Mouse (Mus musculus): ENCODE results near the gene Aprt. TPM values are rescaled to one million over a fixed set of nuclear protein-coding genes. Genes with fewer than 3 reads are reported as not detected.
A peak's percentile ranks its signal among the peaks of the same experiment; 100 is the strongest.

Gene Aprt
- polyA plus RNA-seq, 1 experiment from 2014 or later, result 223 TPM

GRCm38 (mm10) chr8:122547815-122548214, 28.9 kb downstream of the Aprt start:
- Histone ChIP-seq H3K9ac (replicated peaks) (peak overlapping the region; percentile 87), H3K27ac (ENCODE audit: low read depth) (peak overlapping the region; percentile 89), H3K4me3 (ENCODE audit: low read depth, low read length) (peak overlapping the region; percentile 91), H3K27me3 (ENCODE audit: insufficient read depth, low read length) (no peaks in the 10 kb centered on the region), H3K9me3 (ENCODE audit: low read length) (no peaks in the 10 kb centered on the region), H3K4me2 (ENCODE audit: low read depth, low read length) (peak overlapping the region; percentile 96), H3K4me1 (ENCODE audit: insufficient read depth) (peaks cover 51% of the 10 kb centered on the region), H3K36me3 (replicated peaks; ENCODE audit: insufficient read depth, low read length) (no peaks in the 10 kb centered on the region)
- 13% methylated on average over 5 of the region's 5 CpGs for WGBS (ENCODE audit: insufficient replicate concordance)
- TF ChIP-seq CTCF (IDR thresholded peaks at IDR 0.05; ENCODE audit: low read depth), result no peak
- TF ChIP-seq EP300 (IDR thresholded peaks at IDR 0.05; ENCODE audit: low read depth), result no peak; the same call in 1 of the 2 replicates
- ATAC-seq (peak; percentile 43), DNase-seq (peak; percentile 77)

- no peaks in the 10 kb centered on the region for H3K27me3 ChIP-seq (ENCODE audit: insufficient read depth, low read length)
- peak overlapping the region; percentile 96 for H3K4me2 ChIP-seq (ENCODE audit: low read depth, low read length)
- H3K36me3 ChIP-seq (replicated peaks; ENCODE audit: insufficient read depth, low read length), result 0 out of 2 replicates have a peak, but pooled peaks cover 4% of the 10 kb centered on the region
- H3K4me3 ChIP-seq (ENCODE audit: low read depth, low read length), result peak overlapping the region; percentile 91
- ATAC-seq (no peak), DNase-seq (peak; percentile 63)
- peaks cover 51% of the 10 kb centered on the region for H3K4me1 ChIP-seq (ENCODE audit: insufficient read depth)
- no peak for TF ChIP-seq EP300 (IDR thresholded peaks at IDR 0.05; ENCODE audit: low read depth)
- TF ChIP-seq CTCF (IDR thresholded peaks at IDR 0.05; ENCODE audit: low read depth), result no peak
- H3K9me3 ChIP-seq (ENCODE audit: low read length), result no peaks in the 10 kb centered on the region
- peak overlapping the region; percentile 87 for H3K9ac ChIP-seq (replicated peaks)
- WGBS (ENCODE audit: insufficient replicate concordance), result 51% methylated on average over 24 of the region's 24 CpGs
- peak overlapping the region; percentile 89 for H3K27ac ChIP-seq (ENCODE audit: low read depth)
Observed at GRCm38 (mm10) chr8:122546811-122547453, 29.8 kb downstream of the Aprt start.

DNA sequence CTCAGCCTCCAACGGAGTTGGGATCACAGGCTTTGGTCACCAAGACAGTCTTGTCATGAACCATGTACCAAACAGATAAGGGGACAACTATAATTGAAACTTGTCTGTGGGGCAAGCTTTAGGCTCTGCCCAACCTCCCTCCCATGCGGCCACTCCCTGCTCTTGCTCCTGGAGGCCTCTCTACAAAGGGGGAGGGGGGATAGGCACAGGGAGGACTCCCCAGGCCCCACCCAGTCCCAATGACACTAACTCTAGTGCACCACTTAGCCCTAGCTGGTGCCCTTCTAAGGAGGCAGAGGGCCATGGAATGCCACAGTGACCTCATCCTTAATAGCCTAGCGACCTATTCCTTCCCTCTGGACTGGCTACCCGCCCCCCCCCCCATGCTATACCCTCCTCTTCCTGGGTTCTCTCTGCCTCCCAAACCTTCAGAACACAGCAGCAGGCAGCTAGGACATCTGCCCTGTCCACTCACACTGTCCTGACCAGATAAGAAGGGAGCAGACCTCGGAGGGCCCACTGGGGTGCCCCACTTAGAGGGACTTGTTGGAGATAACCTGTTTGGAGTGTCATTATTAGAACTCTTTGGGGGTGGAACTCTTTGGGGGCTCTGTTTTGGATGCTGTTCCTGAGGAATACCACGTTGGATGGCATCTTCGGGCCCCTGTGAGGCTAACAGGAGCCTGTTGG, 30.5 kb downstream of the Aprt start:
- DNase-seq, result peak; percentile 63
- peak overlapping the region; percentile 91 for H3K4me3 ChIP-seq (ENCODE audit: low read depth, low read length)

GRCm38 (mm10) chr8:122544138-122544537, 32.6 kb downstream of the Aprt start:
- 0 out of 2 replicates have a peak, but pooled peaks cover 5% of the 10 kb centered on the region for H3K36me3 ChIP-seq (replicated peaks; ENCODE audit: insufficient read depth, low read length)
- WGBS (ENCODE audit: insufficient replicate concordance), result 79% methylated on average over 8 of the region's 8 CpGs
- no peaks in the 10 kb centered on the region for H3K9me3 ChIP-seq (ENCODE audit: low read length)
- peaks cover 44% of the 10 kb centered on the region for H3K4me1 ChIP-seq (ENCODE audit: insufficient read depth)
- DNase-seq (no peak), ATAC-seq (no peak)
- H3K4me3 ChIP-seq (ENCODE audit: low read depth, low read length), result no peak overlapping the region
- H3K4me2 ChIP-seq (ENCODE audit: low read depth, low read length), result no peak overlapping the region
- no peak overlapping the region; the same call in 1 of the 2 replicates for H3K9ac ChIP-seq (replicated peaks)
- TF ChIP-seq CTCF (IDR thresholded peaks at IDR 0.05; ENCODE audit: low read depth) (no peak), EP300 (IDR thresholded peaks at IDR 0.05; ENCODE audit: low read depth) (no peak)
- no peak overlapping the region for H3K27ac ChIP-seq (ENCODE audit: low read depth)
- no peaks in the 10 kb centered on the region for H3K27me3 ChIP-seq (ENCODE audit: insufficient read depth, low read length)

More for the DNA sequence above, 30.5 kb downstream of the Aprt start:
- Histone ChIP-seq H3K9me3 (ENCODE audit: low read length) (no peaks in the 10 kb centered on the region), H3K27ac (ENCODE audit: low read depth) (peak overlapping the region; percentile 89), H3K36me3 (replicated peaks; ENCODE audit: insufficient read depth, low read length) (0 out of 2 replicates have a peak, but pooled peaks cover 5% of the 10 kb centered on the region), H3K27me3 (ENCODE audit: insufficient read depth, low read length) (no peaks in the 10 kb centered on the region), H3K4me1 (ENCODE audit: insufficient read depth) (peaks cover 51% of the 10 kb centered on the region), H3K9ac (replicated peaks) (peak overlapping the region; percentile 87), H3K4me2 (ENCODE audit: low read depth, low read length) (peak overlapping the region; percentile 96)
- whole genome bisulfite sequencing (ENCODE audit: insufficient replicate concordance), result 54% methylated on average over 6 of the region's 7 CpGs
- TF ChIP-seq CTCF (IDR thresholded peaks at IDR 0.05; ENCODE audit: low read depth) (no peak), EP300 (IDR thresholded peaks at IDR 0.05; ENCODE audit: low read depth) (peak; percentile 33; the same call in 1 of the 2 replicates)
- ATAC-seq, result peak; percentile 75

DNA sequence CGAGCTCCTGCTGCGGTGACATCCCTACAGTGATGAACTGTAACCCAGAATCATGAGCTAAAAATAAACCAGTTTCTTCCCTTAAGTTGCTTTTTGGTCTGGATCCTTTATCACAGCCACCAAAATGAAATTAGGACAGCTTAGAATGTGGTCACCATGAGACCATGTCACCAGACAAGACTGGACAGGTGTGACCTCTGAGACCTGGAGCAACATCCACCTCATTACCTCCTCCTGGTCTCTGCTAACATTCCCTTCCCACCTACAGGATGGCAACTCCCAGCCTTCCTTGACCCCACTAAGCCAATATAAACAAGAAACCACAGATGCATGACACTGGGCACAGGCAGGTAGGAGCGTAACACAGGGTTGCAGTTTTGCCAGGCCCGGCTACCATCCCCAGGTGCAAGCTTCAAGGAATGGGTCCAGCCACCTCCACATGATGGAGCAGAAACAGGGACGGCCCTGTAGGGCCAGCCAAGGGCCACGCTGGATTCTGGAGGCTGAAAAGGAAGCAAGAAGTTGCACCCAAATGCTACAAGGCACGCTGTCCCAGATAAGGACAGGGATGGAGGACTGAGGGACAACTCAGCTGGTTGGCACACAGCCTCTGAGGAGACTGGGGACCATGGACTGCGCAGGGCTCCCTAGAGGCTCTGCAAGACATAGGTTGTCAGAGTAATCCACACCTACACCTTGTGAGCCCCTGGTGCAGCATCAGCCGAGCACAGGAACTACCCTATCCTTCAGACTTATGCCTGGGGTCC, 38.2 kb downstream of the Aprt start:
- H3K4me2 ChIP-seq (ENCODE audit: low read depth, low read length), result peak overlapping the region; percentile 74
- no peak for TF ChIP-seq EP300 (IDR thresholded peaks at IDR 0.05; ENCODE audit: low read depth)
- TF ChIP-seq CTCF (IDR thresholded peaks at IDR 0.05; ENCODE audit: low read depth), result no peak
- H3K36me3 ChIP-seq (replicated peaks; ENCODE audit: insufficient read depth, low read length), result 0 out of 2 replicates have a peak, but pooled peaks cover 5% of the 10 kb centered on the region
- peaks cover 32% of the 10 kb centered on the region for H3K4me1 ChIP-seq (ENCODE audit: insufficient read depth)
- H3K9ac ChIP-seq (replicated peaks), result peak overlapping the region; percentile 44
- peak overlapping the region; percentile 80 for H3K27ac ChIP-seq (ENCODE audit: low read depth)
- H3K9me3 ChIP-seq (ENCODE audit: low read length), result no peaks in the 10 kb centered on the region
- H3K27me3 ChIP-seq (ENCODE audit: insufficient read depth, low read length), result no peaks in the 10 kb centered on the region
- ATAC-seq (peak; percentile 20; the same call in 1 of the 2 replicates), DNase-seq (no peak)
- 60% methylated on average over 9 of the region's 9 CpGs for WGBS (ENCODE audit: insufficient replicate concordance)
- no peak overlapping the region for H3K4me3 ChIP-seq (ENCODE audit: low read depth, low read length)
